ENCODE assay signal across 8 mouse cellular contexts in genomic region chr12:80146227-80147223, GRCm38 (mm10). TPM values are rescaled to one million over a fixed set of nuclear protein-coding genes. Genes with fewer than 3 reads are reported as not detected.
DNase-seq lines count a peak whose midpoint lies in the region; ATAC-seq and TF ChIP-seq lines count a peak whose summit lies in the region.

No protein-coding gene starts in this region.

- H3K4me3 ChIP-seq in heart, adult 2 months = no peak overlapping the region
- H3K4me3 ChIP-seq in heart, embryonic 11.5 days (ENCODE audit: low read depth, low read length) = no peak overlapping the region
- H3K4me3 ChIP-seq in forebrain, embryonic 11.5 days (ENCODE audit: low read depth, low read length) = no peak overlapping the region
- no peak overlapping the region for H3K4me3 ChIP-seq in hindbrain, embryonic 12.5 days
- H3K4me3 ChIP-seq in spleen, adult 2 months (ENCODE audit: extremely low read depth, insufficient read depth, insufficient read length) = no peak overlapping the region

- DNase-seq in heart, adult 2 months = peak; percentile 59 to 76
- DNase-seq in brain, adult 2 months (ENCODE audit: low read depth, low spot score) = peak; percentile 88
- peak; percentile 90 for DNase-seq in forebrain, embryonic 11.5 days (ENCODE audit: low spot score)
- DNase-seq in left cerebral cortex, postnatal 14 days (ENCODE audit: low spot score in 2 of 2) = peak; percentile 80
- peak; percentile 42 to 46 for DNase-seq in spleen, adult 2 months (ENCODE audit: low read depth in 1 of 2, low spot score in 2 of 2)

- H3K36me3 ChIP-seq in heart, adult 2 months (ENCODE audit: control insufficient read depth, insufficient read depth, low read length) = no peaks in the 10 kb centered on the region
- no peaks in the 10 kb centered on the region for H3K36me3 ChIP-seq in heart, embryonic 11.5 days (ENCODE audit: control insufficient read depth, insufficient read depth, low read length)
- no peaks in the 10 kb centered on the region for H3K36me3 ChIP-seq in forebrain, embryonic 11.5 days (ENCODE audit: control insufficient read depth, insufficient read depth, low read length)
- no peaks in the 10 kb centered on the region for H3K36me3 ChIP-seq in hindbrain, embryonic 12.5 days
- H3K36me3 ChIP-seq in spleen, adult 2 months (ENCODE audit: control insufficient read depth, insufficient read depth, low read length) = no peaks in the 10 kb centered on the region

- intact Hi-C loops in heart, adult 2 months (cut with DNase I) = loop anchor here (1.0 kb wide), 1 partner anchor 787 kb away; no protein-coding TSS in a partner anchor
- intact Hi-C loops in left cerebral cortex, postnatal 14 days (cut with DNase I) = no loop called here

- 0 out of 2 replicates have a peak overlapping the region, but pooled peaks have one; percentile 3 for H3K27ac ChIP-seq in heart, adult 2 months
- H3K27ac ChIP-seq in heart, embryonic 11.5 days (ENCODE audit: low read depth, low read length) = no peak overlapping the region
- peak overlapping the region; percentile 28; the same call in 1 of the 2 replicates for H3K27ac ChIP-seq in forebrain, embryonic 11.5 days (ENCODE audit: low read depth, low read length)
- 0 out of 2 replicates have a peak overlapping the region, but pooled peaks have one; percentile 2 for H3K27ac ChIP-seq in hindbrain, embryonic 12.5 days
- H3K27ac ChIP-seq in spleen, adult 2 months (ENCODE audit: insufficient read depth, low read length) = no peak overlapping the region

- no peaks in the 10 kb centered on the region for H3K9me3 ChIP-seq in heart, embryonic 11.5 days (replicated peaks; ENCODE audit: control insufficient read depth, low read length)
- no peaks in the 10 kb centered on the region for H3K9me3 ChIP-seq in forebrain, embryonic 11.5 days (ENCODE audit: control insufficient read depth, low read length)
- no peaks in the 10 kb centered on the region for H3K9me3 ChIP-seq in hindbrain, embryonic 12.5 days (replicated peaks)

- no peak for TF ChIP-seq POLR2A in heart, adult 2 months (IDR thresholded peaks at IDR 0.05; ENCODE audit: insufficient read depth, low read depth, low read length)
- TF ChIP-seq POLR2A in spleen, adult 2 months (IDR thresholded peaks at IDR 0.05; ENCODE audit: low read depth, low read length) = no peak

- 0 out of 2 replicates have a peak, but pooled peaks have one; percentile 29 for TF ChIP-seq EP300 in heart, adult 2 months (IDR thresholded peaks at IDR 0.05; ENCODE audit: insufficient read depth, low read depth, low read length)

- no peaks in the 10 kb centered on the region for H3K27me3 ChIP-seq in heart, adult 2 months (ENCODE audit: control insufficient read depth, insufficient read depth, low read length)
- no peaks in the 10 kb centered on the region for H3K27me3 ChIP-seq in heart, embryonic 11.5 days (ENCODE audit: control insufficient read depth, insufficient read depth, low read length)
- H3K27me3 ChIP-seq in forebrain, embryonic 11.5 days (ENCODE audit: control insufficient read depth, insufficient read depth, low read length) = no peaks in the 10 kb centered on the region
- no peaks in the 10 kb centered on the region for H3K27me3 ChIP-seq in hindbrain, embryonic 12.5 days
- no peaks in the 10 kb centered on the region for H3K27me3 ChIP-seq in spleen, adult 2 months (ENCODE audit: control insufficient read depth, insufficient read depth, low read length)

- H3K79me2 ChIP-seq in heart, adult 2 months (replicated peaks; ENCODE audit: control insufficient read depth, insufficient read depth, low read length) = no peaks in the 10 kb centered on the region

- no peak overlapping the region for H3K9ac ChIP-seq in heart, adult 2 months (ENCODE audit: low read depth, low read length)
- H3K9ac ChIP-seq in heart, embryonic 11.5 days (ENCODE audit: low read depth, low read length) = no peak overlapping the region
- H3K9ac ChIP-seq in forebrain, embryonic 11.5 days (ENCODE audit: low read length) = no peak overlapping the region
- H3K9ac ChIP-seq in hindbrain, embryonic 12.5 days = no peak overlapping the region

- WGBS in heart, adult 2 months = 37% methylated on average over 21 of the region's 21 CpGs
- WGBS in heart, embryonic 11.5 days (ENCODE audit: insufficient replicate concordance) = 40% methylated on average over 21 of the region's 21 CpGs
- 49% methylated on average over 21 of the region's 21 CpGs for WGBS in forebrain, embryonic 11.5 days
- WGBS in hindbrain, embryonic 12.5 days = 39% methylated on average over 21 of the region's 21 CpGs
- WGBS in spleen, adult 2 months = 41% methylated on average over 21 of the region's 21 CpGs

- peaks cover 3% of the 10 kb centered on the region for H3K4me1 ChIP-seq in heart, adult 2 months (ENCODE audit: control insufficient read depth, insufficient read depth, low read length)
- H3K4me1 ChIP-seq in heart, embryonic 11.5 days (ENCODE audit: control insufficient read depth, insufficient read depth, low read length) = peaks cover 4% of the 10 kb centered on the region; the same call in 1 of the 2 replicates
- H3K4me1 ChIP-seq in forebrain, embryonic 11.5 days (replicated peaks; ENCODE audit: control insufficient read depth, insufficient read depth, low read length) = 0 out of 2 replicates have a peak, but pooled peaks cover 2% of the 10 kb centered on the region
- peaks cover 9% of the 10 kb centered on the region; the same call in 1 of the 2 replicates for H3K4me1 ChIP-seq in hindbrain, embryonic 12.5 days
- peaks cover 2% of the 10 kb centered on the region; the same call in 1 of the 2 replicates for H3K4me1 ChIP-seq in spleen, adult 2 months (ENCODE audit: control insufficient read depth, insufficient read depth, insufficient read length)

- no peak overlapping the region for H3K4me2 ChIP-seq in heart, embryonic 11.5 days
- no peak overlapping the region for H3K4me2 ChIP-seq in forebrain, embryonic 11.5 days (ENCODE audit: low read depth, low read length, severe bottlenecking)
- no peak overlapping the region for H3K4me2 ChIP-seq in hindbrain, embryonic 12.5 days (replicated peaks)

- no peak for ATAC-seq in heart, embryonic 11.5 days (replicated peaks; ENCODE audit: insufficient number of reproducible peaks, low FRiP score, low TSS enrichment)
- 0 out of 2 replicates have a peak, but pooled peaks have one; percentile 55 for ATAC-seq in forebrain, embryonic 11.5 days (replicated peaks; ENCODE audit: low FRiP score)
- ATAC-seq in hindbrain, embryonic 12.5 days (ENCODE audit: low FRiP score) = no peak
- ATAC-seq in megakaryocyte progenitor cell, adult 5-6 weeks (replicated peaks; ENCODE audit: poor library complexity) = peak; percentile 83

- peak; percentile 87 for TF ChIP-seq CTCF in heart, adult 2 months (IDR thresholded peaks at IDR 0.05)
- TF ChIP-seq CTCF in spleen, adult 2 months (IDR thresholded peaks at IDR 0.05; ENCODE audit: extremely low read depth, insufficient read depth, insufficient read length, insufficient replicate concordance) = peak; percentile 78

RNA-seq across cellular contexts. Expression of gene Zfp36l1, which starts 33.7 kb away (rescaled TPM):
- 10 to 100 TPM; 74.4 to 79.4 TPM for total RNA-seq in heart, adult 2 months (2021)
- 43.3 and 65.0 TPM in 2 replicates for polyA plus RNA-seq in heart, adult 2 months (2012; rRNA removed)
- polyA plus RNA-seq in heart, embryonic 11.5 days (2014; fragmentation: Nextera tagmentation; extraction: Ambion mirVana) = 133 and 144 TPM in 2 replicates
- 164 and 173 TPM in 2 replicates for polyA plus RNA-seq in forebrain, embryonic 11.5 days (2014; fragmentation: Nextera tagmentation; extraction: Ambion mirVana)
- 87.2 and 92.3 TPM in 2 replicates for polyA plus RNA-seq in hindbrain, embryonic 12.5 days (2016; fragmentation: Nextera tagmentation; extraction: Ambion mirVana)
- total RNA-seq in left cerebral cortex, postnatal 14 days (2021) = 10 to 100 TPM; 36.3 to 39.5 TPM
- 8.8 and 14.1 TPM in 2 replicates for total RNA-seq in megakaryocyte progenitor cell, adult 5-6 weeks (2015)
- 1.8 and 2.6 TPM in 2 replicates for total RNA-seq in megakaryocyte progenitor cell, adult 5-6 weeks (2017)
- 251 and 372 TPM in 2 replicates for polyA plus RNA-seq in spleen, adult 2 months (2012; rRNA removed)

Comparison
In these comparisons a context has a peak if more than half of its experiments do, and no peak if none do; other contexts are left out.
1. H3K27ac ChIP-seq: peak in heart, adult 2 months (single experiment), forebrain, embryonic 11.5 days (single experiment) and hindbrain, embryonic 12.5 days (single experiment); none in heart, embryonic 11.5 days (single experiment) and spleen, adult 2 months (single experiment).
2. ATAC-seq: peak in forebrain, embryonic 11.5 days (single experiment) and megakaryocyte progenitor cell, adult 5-6 weeks (single experiment); none in heart, embryonic 11.5 days (single experiment) and hindbrain, embryonic 12.5 days (single experiment).
3. Peak in every context shown above with its lines, with median percentiles within 50 percentile points of each other: DNase-seq.